In genomic region chr3:30514901-30515794, GRCm38 (mm10) we compare ENCODE assay signal across 9 mouse cellular contexts. TPM values are rescaled to one million over a fixed set of nuclear protein-coding genes. Genes with fewer than 3 reads are reported as not detected.
DNase-seq lines count a peak whose midpoint lies in the region; ATAC-seq lines count a peak whose summit lies in the region.
"Had no signal": no experiment of that assay in that cellular context is flagged by ENCODE, and none has a peak within 500 bp of the region (broad histone marks: within the 10 kb centered on the region; RNA-seq: fewer than 3 reads in every experiment).

No protein-coding gene starts in this region.

- H3K9ac ChIP-seq in embryonic facial prominence, embryonic 13.5 days, result peak overlapping the region; percentile 57
- H3K9ac ChIP-seq in heart, embryonic 12.5 days, result peak overlapping the region; percentile 67
- peak overlapping the region; percentile 78 for H3K9ac ChIP-seq in lung, embryonic 16.5 days (ENCODE audit: low read length)

- H3K4me3 ChIP-seq in embryonic facial prominence, embryonic 13.5 days, result peak overlapping the region; percentile 43
- peak overlapping the region; percentile 49 for H3K4me3 ChIP-seq in heart, embryonic 12.5 days
- peak overlapping the region; percentile 56 for H3K4me3 ChIP-seq in lung, embryonic 16.5 days (ENCODE audit: low read length)

- H3K4me1 ChIP-seq in embryonic facial prominence, embryonic 13.5 days, result peaks cover 21% of the 10 kb centered on the region
- peaks cover 17% of the 10 kb centered on the region for H3K4me1 ChIP-seq in heart, embryonic 12.5 days (replicated peaks)
- peaks cover 8% of the 10 kb centered on the region; the same call in 1 of the 2 replicates for H3K4me1 ChIP-seq in lung, embryonic 16.5 days (replicated peaks; ENCODE audit: control insufficient read depth, insufficient read depth, low read length)

- no peaks in the 10 kb centered on the region for H3K9me3 ChIP-seq in embryonic facial prominence, embryonic 13.5 days
- H3K9me3 ChIP-seq in heart, embryonic 12.5 days (replicated peaks), result no peaks in the 10 kb centered on the region
- H3K9me3 ChIP-seq in lung, embryonic 16.5 days (ENCODE audit: control insufficient read depth, low read length), result no peaks in the 10 kb centered on the region

- under 1% methylated on average over 62 of the region's 62 CpGs for WGBS in embryonic facial prominence, embryonic 13.5 days
- WGBS in heart, embryonic 12.5 days, result under 1% methylated on average over 62 of the region's 62 CpGs
- WGBS in lung, embryonic 16.5 days, result under 1% methylated on average over 59 of the region's 62 CpGs

- peak overlapping the region; percentile 77 for H3K4me2 ChIP-seq in embryonic facial prominence, embryonic 13.5 days
- H3K4me2 ChIP-seq in heart, embryonic 12.5 days, result peak overlapping the region; percentile 76
- peak overlapping the region; percentile 89 for H3K4me2 ChIP-seq in lung, embryonic 16.5 days (ENCODE audit: low read depth, low read length)

- intact Hi-C loops in left cerebral cortex, postnatal 4 days (cut with DNase I), result loop anchor here (1.0 kb wide), 1 partner anchor 500 kb away; no protein-coding TSS in a partner anchor

- peak; percentile 90 for ATAC-seq in embryonic facial prominence, embryonic 13.5 days (ENCODE audit: insufficient number of reproducible peaks, insufficient read depth, low FRiP score, low TSS enrichment, low read depth)
- peak; percentile 88 for ATAC-seq in heart, embryonic 12.5 days (ENCODE audit: insufficient number of reproducible peaks, low FRiP score)
- peak; percentile 95 for ATAC-seq in lung, embryonic 16.5 days (ENCODE audit: low read depth)

- H3K27me3 ChIP-seq in embryonic facial prominence, embryonic 13.5 days, result peaks cover 81% of the 10 kb centered on the region
- peaks cover 22% of the 10 kb centered on the region for H3K27me3 ChIP-seq in heart, embryonic 12.5 days (replicated peaks)
- peaks cover 8% of the 10 kb centered on the region for H3K27me3 ChIP-seq in lung, embryonic 16.5 days (ENCODE audit: control insufficient read depth, insufficient read depth, low read depth, low read length)

- H3K27ac ChIP-seq in embryonic facial prominence, embryonic 13.5 days, result no peak overlapping the region
- H3K27ac ChIP-seq in heart, embryonic 12.5 days (ENCODE audit: poor library complexity, severe bottlenecking), result peak overlapping the region; percentile 61; the same call in 1 of the 2 replicates
- peak overlapping the region; percentile 81 for H3K27ac ChIP-seq in lung, embryonic 16.5 days (ENCODE audit: low read length)
- H3K27ac ChIP-seq: macrophage had no signal

- H3K36me3 ChIP-seq in embryonic facial prominence, embryonic 13.5 days, result no peaks in the 10 kb centered on the region
- no peaks in the 10 kb centered on the region for H3K36me3 ChIP-seq in heart, embryonic 12.5 days
- H3K36me3 ChIP-seq in lung, embryonic 16.5 days (ENCODE audit: control insufficient read depth, insufficient read depth, low read length), result no peaks in the 10 kb centered on the region

- DNase-seq in left cerebral cortex, postnatal 4 days, result peak; percentile 49
- DNase-seq in left cerebral cortex, adult 9 months (ENCODE audit: low spot score in 2 of 2), result no peak
- peak; percentile 71 for DNase-seq in kidney, adult 9 months
- DNase-seq in right cerebral cortex, postnatal 4 days, result peak; percentile 38
- no peak for DNase-seq in c-Kit-positive CD71-positive TER-119-positive erythroid progenitor cells, embryonic 14.5 days (ENCODE audit: low spot score)

RNA-seq across cellular contexts. Expression of gene Mecom, which starts 32.7 kb away (rescaled TPM):
- total RNA-seq in left cerebral cortex, postnatal 4 days (2021), result 1 to 10 TPM; 5.3 to 6.0 TPM
- polyA plus RNA-seq in embryonic facial prominence, embryonic 13.5 days (2015; fragmentation: Nextera tagmentation; extraction: Ambion mirVana), result 10.3 and 15.5 TPM in 2 replicates
- polyA plus RNA-seq in heart, embryonic 12.5 days (2016; fragmentation: Nextera tagmentation; extraction: Ambion mirVana), result 38.7 and 43.8 TPM in 2 replicates
- polyA plus RNA-seq in lung, embryonic 16.5 days (2015; fragmentation: Nextera tagmentation; extraction: Ambion mirVana), result 69.5 and 73.4 TPM in 2 replicates
- polyA plus RNA-seq: macrophage had no signal

Comparison
In these comparisons a context has a peak if more than half of its experiments do, and no peak if none do; other contexts are left out.
1. DNase-seq: peak in left cerebral cortex, postnatal 4 days (single experiment), kidney, adult 9 months (single experiment) and right cerebral cortex, postnatal 4 days (single experiment); none in left cerebral cortex, adult 9 months (0 of 2) and c-Kit-positive CD71-positive TER-119-positive erythroid progenitor cells, embryonic 14.5 days (single experiment).
2. Peak in every context shown above with its lines, with median percentiles within 50 percentile points of each other: ATAC-seq, H3K4me2 ChIP-seq, H3K4me3 ChIP-seq and H3K9ac ChIP-seq.